Mouse (Mus musculus): ENCODE measurements around the gene Shank2. TPM values are rescaled to one million over a fixed set of nuclear protein-coding genes. Genes with fewer than 3 reads are reported as not detected.

Gene Shank2
- polyA plus RNA-seq, 1 experiment from 2014 or later, result not detected

- Histone ChIP-seq H3K4me3 (ENCODE audit: inconsistent target) (no peak overlapping the region), H3K36me3 (ENCODE audit: inconsistent target) (no peaks in the 10 kb centered on the region), H3K27ac (no peak overlapping the region), H3K79me2 (ENCODE audit: inconsistent target) (no peaks in the 10 kb centered on the region)
- 95% methylated on average over 6 of the region's 6 CpGs for WGBS (ENCODE audit: missing documents)
Observed at GRCm38 (mm10) chr7:144179436-144179835, 177.7 kb downstream of the Shank2 start.

- H3K27ac ChIP-seq, result no peak overlapping the region
- no peak overlapping the region for H3K4me3 ChIP-seq (ENCODE audit: inconsistent target)
- WGBS (ENCODE audit: missing documents), result 25% methylated on average over 6 of the region's 6 CpGs
- no peaks in the 10 kb centered on the region for H3K36me3 ChIP-seq (ENCODE audit: inconsistent target)
- no peaks in the 10 kb centered on the region for H3K79me2 ChIP-seq (ENCODE audit: inconsistent target)
Observed at GRCm38 (mm10) chr7:144180885-144181284, 179.2 kb downstream of the Shank2 start.

GRCm38 (mm10) chr7:144187869-144188430 is 186.2 kb downstream of the Shank2 start:
- Histone ChIP-seq H3K4me3 (ENCODE audit: inconsistent target) (no peak overlapping the region), H3K79me2 (ENCODE audit: inconsistent target) (no peaks in the 10 kb centered on the region), H3K36me3 (ENCODE audit: inconsistent target) (no peaks in the 10 kb centered on the region), H3K27ac (no peak overlapping the region)
- 83% methylated on average over 11 of the region's 11 CpGs for WGBS (ENCODE audit: missing documents)

- Histone ChIP-seq H3K36me3 (ENCODE audit: inconsistent target) (no peaks in the 10 kb centered on the region), H3K27ac (no peak overlapping the region), H3K4me3 (ENCODE audit: inconsistent target) (no peak overlapping the region), H3K79me2 (ENCODE audit: inconsistent target) (no peaks in the 10 kb centered on the region)
- WGBS (ENCODE audit: missing documents), result 93% methylated on average over 4 of the region's 4 CpGs
Observed at GRCm38 (mm10) chr7:144189446-144189845, 187.7 kb downstream of the Shank2 start.

GRCm38 (mm10) chr7:144198491-144198890 is 196.8 kb downstream of the Shank2 start:
- 86% methylated on average over 2 of the region's 2 CpGs for WGBS (ENCODE audit: missing documents)
- Histone ChIP-seq H3K27ac (no peak overlapping the region), H3K4me3 (ENCODE audit: inconsistent target) (no peak overlapping the region), H3K36me3 (ENCODE audit: inconsistent target) (no peaks in the 10 kb centered on the region), H3K79me2 (ENCODE audit: inconsistent target) (no peaks in the 10 kb centered on the region)

- 90% methylated on average over 7 of the region's 7 CpGs for WGBS (ENCODE audit: missing documents)
- H3K36me3 ChIP-seq (ENCODE audit: inconsistent target), result no peaks in the 10 kb centered on the region
- H3K79me2 ChIP-seq (ENCODE audit: inconsistent target), result no peaks in the 10 kb centered on the region
- no peak overlapping the region for H3K4me3 ChIP-seq (ENCODE audit: inconsistent target)
- H3K27ac ChIP-seq, result no peak overlapping the region
Observed at GRCm38 (mm10) chr7:144202017-144202682, 200.4 kb downstream of the Shank2 start.

- Histone ChIP-seq H3K4me3 (ENCODE audit: inconsistent target) (no peak overlapping the region), H3K36me3 (ENCODE audit: inconsistent target) (no peaks in the 10 kb centered on the region), H3K79me2 (ENCODE audit: inconsistent target) (no peaks in the 10 kb centered on the region), H3K27ac (no peak overlapping the region)
- 84% methylated on average over 3 of the region's 3 CpGs for WGBS (ENCODE audit: missing documents)
Observed at GRCm38 (mm10) chr7:144204290-144204689, 202.6 kb downstream of the Shank2 start.

GRCm38 (mm10) chr7:144205161-144205560 is 203.4 kb downstream of the Shank2 start:
- 93% methylated on average over 1 of the region's 1 CpGs for WGBS (ENCODE audit: missing documents)
- H3K27ac ChIP-seq, result no peak overlapping the region
- H3K79me2 ChIP-seq (ENCODE audit: inconsistent target), result no peaks in the 10 kb centered on the region
- no peaks in the 10 kb centered on the region for H3K36me3 ChIP-seq (ENCODE audit: inconsistent target)
- H3K4me3 ChIP-seq (ENCODE audit: inconsistent target), result no peak overlapping the region

GRCm38 (mm10) chr7:144205837-144206236 is 204.1 kb downstream of the Shank2 start:
- H3K79me2 ChIP-seq (ENCODE audit: inconsistent target), result no peaks in the 10 kb centered on the region
- H3K36me3 ChIP-seq (ENCODE audit: inconsistent target), result no peaks in the 10 kb centered on the region
- 83% methylated on average over 3 of the region's 3 CpGs for whole genome bisulfite sequencing (ENCODE audit: missing documents)
- no peak overlapping the region for H3K27ac ChIP-seq
- no peak overlapping the region for H3K4me3 ChIP-seq (ENCODE audit: inconsistent target)

GRCm38 (mm10) chr7:144206254-144206653 is 204.5 kb downstream of the Shank2 start:
- no peaks in the 10 kb centered on the region for H3K79me2 ChIP-seq (ENCODE audit: inconsistent target)

GRCm38 (mm10) chr7:144207100-144207499 is 205.4 kb downstream of the Shank2 start:
- H3K79me2 ChIP-seq (ENCODE audit: inconsistent target), result no peaks in the 10 kb centered on the region
- 85% methylated on average over 6 of the region's 6 CpGs for WGBS (ENCODE audit: missing documents)
- no peaks in the 10 kb centered on the region for H3K36me3 ChIP-seq (ENCODE audit: inconsistent target)
- H3K27ac ChIP-seq, result no peak overlapping the region
- no peak overlapping the region for H3K4me3 ChIP-seq (ENCODE audit: inconsistent target)

More at GRCm38 (mm10) chr7:144206254-144206653, 204.5 kb downstream of the Shank2 start:
- no peak overlapping the region for H3K27ac ChIP-seq
- 81% methylated on average over 5 of the region's 5 CpGs for WGBS (ENCODE audit: missing documents)
- no peak overlapping the region for H3K4me3 ChIP-seq (ENCODE audit: inconsistent target)
- H3K36me3 ChIP-seq (ENCODE audit: inconsistent target), result no peaks in the 10 kb centered on the region

- no peaks in the 10 kb centered on the region for H3K36me3 ChIP-seq (ENCODE audit: inconsistent target)
- no peak overlapping the region for H3K4me3 ChIP-seq (ENCODE audit: inconsistent target)
- WGBS (ENCODE audit: missing documents), result 29% methylated on average over 7 of the region's 7 CpGs
- H3K27ac ChIP-seq, result no peak overlapping the region
- H3K79me2 ChIP-seq (ENCODE audit: inconsistent target), result no peaks in the 10 kb centered on the region
Observed at GRCm38 (mm10) chr7:144207849-144208248, 206.1 kb downstream of the Shank2 start.

GRCm38 (mm10) chr7:144208628-144209027 is 206.9 kb downstream of the Shank2 start:
- WGBS (ENCODE audit: missing documents), result 67% methylated on average over 1 of the region's 1 CpGs
- Histone ChIP-seq H3K36me3 (ENCODE audit: inconsistent target) (no peaks in the 10 kb centered on the region), H3K4me3 (ENCODE audit: inconsistent target) (no peak overlapping the region), H3K27ac (no peak overlapping the region), H3K79me2 (ENCODE audit: inconsistent target) (no peaks in the 10 kb centered on the region)

GRCm38 (mm10) chr7:144210526-144210925 is 208.8 kb downstream of the Shank2 start:
- WGBS (ENCODE audit: missing documents), result 90% methylated on average over 9 of the region's 9 CpGs
- Histone ChIP-seq H3K4me3 (ENCODE audit: inconsistent target) (no peak overlapping the region), H3K27ac (no peak overlapping the region), H3K36me3 (ENCODE audit: inconsistent target) (no peaks in the 10 kb centered on the region), H3K79me2 (ENCODE audit: inconsistent target) (no peaks in the 10 kb centered on the region)

GRCm38 (mm10) chr7:144212694-144213093 is 211.0 kb downstream of the Shank2 start:
- no peak overlapping the region for H3K27ac ChIP-seq
- no peaks in the 10 kb centered on the region for H3K36me3 ChIP-seq (ENCODE audit: inconsistent target)
- H3K79me2 ChIP-seq (ENCODE audit: inconsistent target), result no peaks in the 10 kb centered on the region
- no peak overlapping the region for H3K4me3 ChIP-seq (ENCODE audit: inconsistent target)

- no peak overlapping the region for H3K4me3 ChIP-seq (ENCODE audit: inconsistent target)
- no peaks in the 10 kb centered on the region for H3K79me2 ChIP-seq (ENCODE audit: inconsistent target)
- H3K36me3 ChIP-seq (ENCODE audit: inconsistent target), result no peaks in the 10 kb centered on the region
- H3K27ac ChIP-seq, result no peak overlapping the region
- 11% methylated on average over 3 of the region's 3 CpGs for WGBS (ENCODE audit: missing documents)
Observed at GRCm38 (mm10) chr7:144217192-144217591, 215.5 kb downstream of the Shank2 start.
